Mouse (Mus musculus): Measurements from ENCODE around the gene Neurog1.

DNA sequence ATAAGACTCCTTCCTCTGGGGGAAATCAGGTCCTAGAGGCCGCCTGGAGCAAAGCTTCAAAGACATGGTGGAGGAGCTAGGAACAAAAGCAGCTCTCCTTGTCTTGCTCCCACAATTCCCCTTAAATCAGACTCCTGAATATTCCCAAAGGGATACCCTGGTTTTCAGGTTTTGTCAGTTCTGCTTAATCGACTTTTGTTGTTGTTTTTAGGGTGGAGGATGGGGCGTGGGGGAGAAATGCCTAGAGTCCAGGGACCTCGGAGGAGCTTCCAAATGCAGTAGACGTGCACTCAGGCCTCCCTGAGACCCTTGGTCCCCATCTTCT lies 7.9 kb upstream of the Neurog1 start:
- TF ChIP-seq CTCF (IDR thresholded peaks at IDR 0.05 in 2 of 3, conservative IDR thresholded peaks at IDR 0.05 in 1 of 3; ENCODE audit: control insufficient read depth in 1 of 3, insufficient read depth in 1 of 3, low read depth in 2 of 3, low read length in 3 of 3, poor library complexity in 1 of 3, severe bottlenecking in 1 of 3) (no peak), MAFK (IDR thresholded peaks at IDR 0.05; ENCODE audit: borderline replicate concordance, low read depth, low read length) (no peak), MAZ (IDR thresholded peaks at IDR 0.05; ENCODE audit: low read depth, low read length) (no peak), CHD2 (IDR thresholded peaks at IDR 0.05; ENCODE audit: low read length) (no peak), MXI1 (IDR thresholded peaks at IDR 0.05; ENCODE audit: low read depth, low read length) (no peak)
